Mouse (Mus musculus) common myeloid progenitor, adult 5-6 weeks (primary cell): ENCODE measurements at regions not wholly inside any gene's neighbourhood (a gene's known extent, or its start where the extent isn't known, plus 50 kb on each side); places are given as distances from the start of the nearest gene placed in this dataset.

Experiments
- ATAC-seq: replicated peaks from 2 replicates; pipeline ENCODE4 v1.8.0; 2016; ENCODE audit warnings: low read depth, mild to moderate bottlenecking, moderate TSS enrichment, inconsistent platforms; ENCODE audit not compliant: poor library complexity, severe bottlenecking

- peak; percentile 21; the same call in 1 of the 2 replicates for ATAC-seq
Observed at GRCm38 (mm10) chr19:21106241-21106669, 152.3 kb upstream of the Tmc1 start.

- no peak for ATAC-seq
Observed at GRCm38 (mm10) chr19:21105004-21105403, 151.0 kb upstream of the Tmc1 start.

GRCm38 (mm10) chr19:21104462-21104936, 150.5 kb upstream of the Tmc1 start:
- ATAC-seq = peak; percentile 90

- ATAC-seq = 0 out of 2 replicates have a peak, but pooled peaks have one; percentile 22
Observed at GRCm38 (mm10) chr19:21077771-21078548, 124.0 kb upstream of the Tmc1 start.

GRCm38 (mm10) chr19:21068381-21068780, 114.4 kb upstream of the Tmc1 start:
- ATAC-seq = 0 out of 2 replicates have a peak, but pooled peaks have one; percentile 25

- ATAC-seq = no peak
Observed at GRCm38 (mm10) chr19:21066432-21067113, 112.6 kb upstream of the Tmc1 start.

GRCm38 (mm10) chr19:21064902-21065301, 110.9 kb upstream of the Tmc1 start:
- ATAC-seq = peak; percentile 77

- peak; percentile 61 for ATAC-seq
Observed at GRCm38 (mm10) chr19:21053597-21054544, 99.9 kb upstream of the Tmc1 start.

- ATAC-seq = no peak
Observed at GRCm38 (mm10) chr19:21052771-21053170, 98.8 kb upstream of the Tmc1 start.

- ATAC-seq = peak; percentile 43
Observed at GRCm38 (mm10) chr19:21051872-21052271, 97.9 kb upstream of the Tmc1 start.

- ATAC-seq = peak; percentile 55
Observed at GRCm38 (mm10) chr19:21050994-21051721, 97.2 kb upstream of the Tmc1 start.

GRCm38 (mm10) chr19:21049301-21049700, 95.3 kb upstream of the Tmc1 start:
- ATAC-seq = peak; percentile 37; the same call in 1 of the 2 replicates

GRCm38 (mm10) chr19:21045565-21045964, 91.6 kb upstream of the Tmc1 start:
- peak; percentile 45 for ATAC-seq

- no peak for ATAC-seq
Observed at GRCm38 (mm10) chr19:21043958-21044357, 90.0 kb upstream of the Tmc1 start.

GRCm38 (mm10) chr19:21042536-21042935, 88.5 kb upstream of the Tmc1 start:
- ATAC-seq = no peak

- ATAC-seq = no peak; the same call in 1 of the 2 replicates
Observed at GRCm38 (mm10) chr19:21037448-21038077, 83.6 kb upstream of the Tmc1 start.

- peak; percentile 62 for ATAC-seq
Observed at GRCm38 (mm10) chr19:21036507-21037425, 82.8 kb upstream of the Tmc1 start.

GRCm38 (mm10) chr19:21035505-21035904, 81.5 kb upstream of the Tmc1 start:
- ATAC-seq = no peak
